Mouse (Mus musculus) hindlimb bud, embryonic 11.5 days (tissue): ENCODE measurements around the gene Rgs16.
"Not testable (repeated sequence)": the region's sequence is repeated elsewhere in the genome, so short reads cannot be mapped to it uniquely, and the experiment has no call there.

Source experiments
- DNase-seq: peaks from one replicate; pipeline ENCODE4 v3.0.0-alpha.2; 2012; ENCODE audit warnings: low read depth, low spot score; ENCODE audit errors: extremely low spot score

The Rgs16 gene

DNA sequence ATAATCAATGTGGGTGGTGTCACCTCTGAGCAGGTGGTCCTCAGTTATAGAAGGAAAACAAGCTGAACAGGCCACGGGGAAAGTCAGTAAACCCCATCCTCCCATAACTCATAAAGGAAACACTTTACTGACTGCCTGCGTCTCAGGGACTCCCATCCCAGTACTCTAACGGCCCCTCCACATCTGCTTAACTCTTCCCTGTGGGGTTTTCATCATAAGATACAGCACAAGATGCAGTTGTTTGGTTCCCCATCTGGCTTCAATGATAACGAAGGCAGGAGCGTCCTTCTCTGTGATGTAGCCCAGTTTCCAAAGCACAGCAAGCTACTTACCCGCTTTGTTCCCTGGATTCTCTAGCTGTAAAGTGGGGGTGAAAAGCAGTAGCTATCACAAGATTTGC, 9.9 kb downstream of the Rgs16 start:
- DNase-seq, result no peak

DNA sequence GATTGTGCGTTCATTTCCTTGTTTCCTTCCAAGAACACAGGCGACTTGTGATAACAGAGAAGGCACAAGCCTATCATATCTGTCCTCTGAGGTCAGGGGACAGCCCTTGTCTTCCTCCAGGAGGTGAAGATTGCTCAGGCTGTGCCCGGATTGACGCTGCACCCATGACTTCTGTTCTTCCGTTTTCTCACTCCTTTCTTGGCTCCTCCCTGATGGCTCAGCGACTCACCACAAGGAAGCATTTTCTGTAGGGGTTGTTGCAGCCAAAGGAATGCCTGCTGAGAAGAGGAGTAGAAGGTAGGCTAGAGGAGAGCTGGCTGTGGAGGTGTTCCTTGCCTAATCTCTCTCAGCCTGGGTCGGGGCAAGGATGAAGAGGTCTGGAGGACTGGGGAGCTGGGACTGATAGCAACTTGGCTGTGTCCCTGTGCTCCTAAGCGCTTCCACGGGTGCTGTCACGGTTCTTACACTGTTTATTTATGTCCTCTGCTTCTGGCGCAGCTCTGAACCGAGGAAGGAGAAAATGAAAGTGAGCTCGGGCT, 11.7 kb downstream of the Rgs16 start:
- DNase-seq, result no peak

DNA sequence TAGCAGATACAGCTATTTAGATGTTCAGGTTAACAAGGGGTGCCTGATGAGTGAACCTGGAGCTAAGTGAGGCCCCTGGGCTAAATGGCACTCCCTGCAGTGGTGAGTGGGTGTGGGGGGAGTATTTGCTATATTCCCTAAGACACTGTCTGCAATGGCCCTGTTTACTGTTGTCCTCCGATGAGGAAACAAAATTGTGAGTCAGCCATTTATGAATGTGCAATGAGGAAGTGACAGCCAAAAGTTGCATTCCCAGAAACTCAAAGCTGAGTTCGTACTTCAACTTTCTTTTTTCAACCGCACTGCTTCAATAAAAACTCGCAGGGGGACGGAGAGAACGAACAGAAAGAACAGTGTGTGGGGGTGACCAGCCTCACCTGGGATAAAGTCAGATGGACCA, 12.4 kb downstream of the Rgs16 start:
- no peak for DNase-seq

DNA sequence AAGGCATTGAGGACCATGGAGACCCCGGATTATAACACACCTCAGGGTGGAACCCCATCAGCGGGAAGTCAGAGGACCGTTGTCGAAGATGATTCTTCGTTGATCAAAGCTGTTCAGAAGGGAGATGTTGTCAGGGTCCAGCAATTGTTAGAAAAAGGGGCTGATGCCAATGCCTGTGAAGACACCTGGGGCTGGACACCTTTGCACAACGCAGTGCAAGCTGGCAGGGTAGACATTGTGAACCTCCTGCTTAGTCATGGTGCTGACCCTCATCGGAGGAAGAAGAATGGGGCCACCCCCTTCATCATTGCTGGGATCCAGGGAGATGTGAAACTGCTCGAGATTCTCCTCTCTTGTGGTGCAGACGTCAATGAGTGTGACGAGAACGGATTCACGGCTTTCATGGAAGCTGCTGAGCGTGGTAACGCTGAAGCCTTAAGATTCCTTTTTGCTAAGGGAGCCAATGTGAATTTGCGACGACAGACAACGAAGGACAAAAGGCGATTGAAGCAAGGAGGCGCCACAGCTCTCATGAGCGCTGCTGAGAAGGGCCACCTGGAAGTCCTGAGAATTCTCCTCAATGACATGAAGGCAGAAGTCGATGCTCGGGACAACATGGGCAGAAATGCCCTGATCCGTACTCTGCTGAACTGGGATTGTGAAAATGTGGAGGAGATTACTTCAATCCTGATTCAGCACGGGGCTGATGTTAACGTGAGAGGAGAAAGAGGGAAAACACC, 13.7 kb downstream of the Rgs16 start:
- DNase-seq, result no peak

DNA sequence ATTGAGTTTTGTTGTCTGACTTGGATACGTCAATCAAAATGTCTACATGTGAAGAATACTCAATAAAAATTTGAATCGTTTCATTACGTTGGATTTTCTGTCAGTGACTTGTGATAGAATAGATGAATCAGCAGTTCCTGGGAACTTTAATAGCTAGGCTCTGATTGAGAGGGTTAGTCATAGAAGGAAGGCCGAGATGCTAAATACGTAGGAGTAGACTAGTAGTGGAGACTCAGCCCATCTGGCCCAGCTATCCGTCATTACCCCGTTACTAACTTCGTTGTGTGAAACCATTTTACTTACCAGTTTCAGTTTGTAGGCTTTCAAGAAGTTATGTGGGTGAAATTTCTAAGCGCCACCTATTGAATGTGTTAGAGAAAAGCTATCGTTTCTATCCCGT, 24.0 kb downstream of the Rgs16 start:
- no peak for DNase-seq

DNA sequence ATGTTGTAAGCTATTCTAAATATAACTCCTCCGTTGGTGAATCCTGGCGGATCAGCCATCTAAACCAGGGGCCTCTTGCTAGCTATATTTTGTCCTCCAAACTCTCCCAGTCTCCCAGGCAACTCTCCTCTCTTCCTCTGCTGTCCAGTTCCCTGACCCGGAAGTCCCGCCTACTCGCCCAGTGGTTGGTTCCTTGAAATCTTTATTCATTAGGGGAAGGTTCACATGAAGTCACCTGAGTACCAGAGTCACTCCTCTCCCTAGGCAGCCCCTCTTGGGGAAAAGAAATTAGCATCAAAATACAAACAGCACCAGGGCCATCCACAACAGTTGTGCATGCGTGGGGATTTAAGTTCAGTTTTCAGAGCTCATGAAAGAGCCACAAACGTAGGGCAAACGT, 26.1 kb downstream of the Rgs16 start:
- no peak for DNase-seq

DNA sequence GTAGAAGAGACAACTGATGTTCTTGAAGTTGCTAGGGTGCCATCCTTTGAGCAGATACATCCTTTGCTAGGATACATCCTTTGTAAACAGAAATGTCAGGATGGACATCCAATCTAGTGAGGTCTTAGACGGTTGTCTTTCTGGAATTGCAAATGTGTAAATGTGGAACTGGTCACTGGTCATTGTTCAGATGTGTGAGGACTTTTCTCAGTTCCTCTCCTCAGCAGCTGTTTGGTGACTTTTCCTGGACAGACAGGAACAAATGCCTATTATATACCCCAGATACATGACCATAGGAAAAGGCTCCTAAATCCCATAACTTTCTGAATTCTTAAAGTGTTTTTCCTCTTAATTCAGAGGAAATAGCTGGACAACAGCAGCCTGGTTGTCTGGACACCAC, 27.1 kb downstream of the Rgs16 start:
- no peak for DNase-seq

DNA sequence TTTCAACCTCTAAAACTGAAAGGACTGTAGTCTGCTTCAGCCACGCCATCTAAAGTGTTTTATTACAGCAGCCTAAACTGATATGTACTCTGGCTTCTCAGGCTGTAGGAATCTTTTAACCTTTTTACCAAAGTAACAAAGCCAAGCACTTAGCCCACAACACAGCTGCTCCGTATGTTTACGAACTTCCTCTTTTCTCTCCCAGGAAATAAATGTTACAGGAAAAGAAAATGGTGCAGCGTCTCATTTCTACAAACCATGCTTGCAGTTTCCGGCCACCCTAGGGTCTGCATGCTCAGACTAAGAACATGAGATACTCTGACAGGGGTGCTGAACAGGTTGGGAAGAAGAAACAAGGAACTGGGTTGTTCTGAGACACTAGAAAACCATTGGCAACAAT, 28.3 kb downstream of the Rgs16 start:
- DNase-seq, result no peak

DNA sequence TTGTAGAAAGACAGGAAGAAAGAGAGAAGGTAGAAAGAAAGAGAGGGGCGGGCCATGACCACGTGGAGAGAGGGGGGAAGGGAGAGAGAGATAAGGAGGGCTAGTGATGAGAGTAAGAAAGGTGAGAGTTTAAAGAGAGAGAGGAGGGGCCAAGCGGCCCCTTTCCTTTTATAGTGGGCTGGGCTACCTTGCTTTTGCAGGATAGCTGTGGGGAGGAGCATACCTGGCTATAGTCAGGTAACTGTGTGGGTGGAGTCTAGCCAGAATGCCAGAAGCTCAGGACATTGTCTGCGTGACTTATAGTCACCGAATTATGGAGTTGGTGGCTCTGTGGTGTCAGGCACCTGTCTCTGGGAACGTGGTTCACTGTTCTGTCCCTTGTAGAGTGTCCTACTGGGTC, 29.4 kb downstream of the Rgs16 start:
- not testable (repeated sequence) for DNase-seq

DNA sequence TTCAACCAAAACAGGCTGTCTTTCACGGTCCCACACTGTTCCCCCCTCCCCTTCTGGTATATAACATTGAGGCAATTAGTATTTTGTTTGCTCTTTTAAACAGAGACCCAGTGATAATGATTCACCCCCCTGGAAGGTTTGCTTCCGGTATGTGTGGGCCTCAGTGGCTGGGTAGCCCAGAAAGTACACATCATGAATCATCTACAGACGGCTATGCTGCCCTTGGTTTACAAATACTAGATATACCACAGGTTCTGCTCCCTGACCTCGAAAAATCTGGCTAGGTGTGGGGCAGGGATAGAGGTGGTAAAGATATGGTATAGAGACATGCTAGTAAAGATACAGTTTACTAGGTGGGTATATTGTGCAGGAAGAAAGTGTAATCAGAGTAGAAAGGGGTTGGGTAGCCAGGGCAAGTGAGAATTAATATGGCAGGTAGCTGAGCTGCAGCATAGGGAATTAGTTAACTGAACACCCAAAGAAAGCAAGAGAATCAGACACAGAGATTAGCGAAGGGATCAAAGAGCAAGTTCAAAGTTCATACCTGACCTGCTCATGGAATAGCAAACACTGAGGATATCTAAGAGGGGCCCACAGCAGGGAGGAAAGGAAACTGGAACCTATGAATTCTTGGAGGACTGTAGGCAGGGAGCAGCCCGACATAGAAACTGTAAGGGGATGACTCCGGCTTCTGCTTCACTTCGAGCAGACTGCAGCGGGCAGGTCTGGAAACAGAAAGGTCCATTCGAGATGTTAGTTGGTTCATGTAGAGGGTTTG, 30.0 kb downstream of the Rgs16 start:
- DNase-seq, result no peak

DNA sequence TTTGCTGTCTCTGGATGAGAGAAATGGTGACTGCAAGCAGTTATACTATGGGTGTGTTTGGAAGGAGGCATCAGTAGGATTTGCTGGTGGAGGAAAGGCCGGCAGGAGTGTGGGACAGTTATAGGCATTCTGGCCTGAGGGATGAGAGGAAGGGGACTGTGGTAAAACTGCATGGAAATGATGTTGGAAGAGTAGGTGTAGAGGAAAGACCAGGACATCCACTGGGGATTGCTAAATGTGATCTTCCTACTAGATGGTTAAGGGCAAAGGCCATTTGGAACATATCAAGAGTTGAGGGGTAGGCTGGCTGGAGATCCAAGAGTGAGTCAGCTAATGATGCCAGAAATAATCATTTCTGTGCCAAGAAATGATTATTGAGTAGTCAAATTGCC, 30.6 kb downstream of the Rgs16 start:
- no peak for DNase-seq

DNA sequence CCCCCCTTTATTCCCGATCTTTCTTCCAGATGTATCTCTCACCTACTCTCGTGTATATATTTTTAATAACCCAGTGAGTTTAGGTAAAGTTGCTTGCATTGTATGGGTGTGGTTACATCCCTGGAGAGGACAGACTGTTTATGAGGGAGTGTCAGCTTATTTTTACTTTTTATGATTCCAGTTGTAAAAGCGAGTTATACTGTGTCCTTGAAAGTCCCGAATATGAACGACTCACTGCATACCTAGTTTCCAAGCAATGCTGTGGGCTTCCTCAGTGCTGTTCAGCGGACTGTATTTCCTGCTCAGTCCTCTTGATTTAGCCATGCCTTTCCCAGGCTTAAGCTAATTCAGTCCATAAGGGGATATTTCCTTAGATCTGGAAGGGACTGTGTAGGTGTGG, 35.0 kb downstream of the Rgs16 start:
- no peak for DNase-seq

DNA sequence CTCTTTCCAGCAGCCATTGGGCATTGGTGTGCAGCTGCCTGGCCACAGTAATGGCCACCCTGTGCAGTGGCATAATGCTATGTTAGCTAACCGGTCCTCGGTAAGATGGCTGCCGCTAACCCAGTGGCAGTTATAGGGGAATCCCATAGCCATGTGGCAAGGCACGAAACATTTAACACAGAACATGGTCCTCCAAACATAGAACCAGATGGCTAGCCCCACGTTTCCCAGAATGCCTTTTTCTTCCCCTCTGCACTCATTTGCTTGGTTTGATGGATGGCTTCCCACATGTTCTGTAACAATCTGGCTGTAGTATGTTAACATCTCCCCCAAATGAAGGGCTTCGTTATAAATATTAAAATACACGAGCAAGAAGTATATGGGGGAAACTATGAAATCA, 36.1 kb downstream of the Rgs16 start:
- no peak for DNase-seq

DNA sequence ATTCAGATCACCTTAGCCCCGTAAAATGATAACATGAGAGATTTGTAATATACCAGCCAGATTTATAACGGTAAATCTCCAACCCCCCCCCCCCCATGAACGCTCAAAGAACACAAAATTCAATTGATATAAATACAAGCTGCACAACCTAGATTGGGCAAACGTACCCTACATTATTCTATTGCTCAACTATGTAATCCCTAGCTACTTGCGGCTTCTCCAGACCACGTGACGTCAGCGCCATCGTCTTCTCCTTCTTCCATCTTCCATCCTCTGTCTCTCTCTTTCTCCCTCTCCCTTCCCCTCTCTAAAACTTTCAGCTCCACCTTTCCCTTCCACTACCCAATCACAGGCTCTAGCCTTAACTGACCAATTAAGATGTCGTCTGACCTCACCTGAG, 38.1 kb downstream of the Rgs16 start:
- no peak for DNase-seq

DNA sequence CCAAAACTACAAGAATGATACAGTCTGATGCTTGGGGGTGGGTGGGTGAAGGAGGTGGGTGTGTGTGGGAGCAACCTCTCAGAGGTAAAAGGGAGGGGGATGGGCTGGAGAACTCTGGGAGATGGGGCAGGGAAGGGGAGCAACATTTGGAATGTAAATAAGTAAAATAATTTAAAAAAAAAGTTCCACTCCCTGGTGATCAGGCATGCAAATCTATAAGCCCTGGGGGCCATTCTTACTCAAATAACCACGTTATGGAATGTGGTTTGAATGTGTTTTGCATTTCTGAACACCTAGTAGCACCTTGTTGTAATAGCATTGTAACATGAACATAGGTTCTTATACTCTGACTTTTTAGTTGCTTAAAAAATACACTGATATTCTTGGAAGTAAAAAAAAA, 43.2 kb downstream of the Rgs16 start:
- DNase-seq, result no peak

DNA sequence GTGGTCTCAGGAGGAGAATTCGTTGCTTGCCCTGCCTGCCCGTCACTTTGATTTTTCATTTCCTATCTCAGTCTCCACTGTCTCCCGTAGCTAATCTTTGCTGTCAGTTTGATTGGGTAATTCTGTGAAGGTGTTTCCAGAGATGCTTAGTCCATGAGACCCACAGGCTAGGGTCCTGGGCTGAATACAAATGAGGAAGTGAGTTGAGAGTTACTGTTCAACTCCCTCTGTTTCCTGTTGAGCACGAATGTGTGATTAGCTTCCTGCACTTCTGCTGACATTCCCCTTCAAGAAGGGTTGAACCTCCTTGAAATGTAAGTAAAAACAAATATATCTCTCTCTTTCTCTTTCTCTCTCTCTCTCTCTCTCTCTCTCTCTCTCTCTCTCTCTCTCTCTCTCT, 45.5 kb downstream of the Rgs16 start:
- DNase-seq, result no peak

DNA sequence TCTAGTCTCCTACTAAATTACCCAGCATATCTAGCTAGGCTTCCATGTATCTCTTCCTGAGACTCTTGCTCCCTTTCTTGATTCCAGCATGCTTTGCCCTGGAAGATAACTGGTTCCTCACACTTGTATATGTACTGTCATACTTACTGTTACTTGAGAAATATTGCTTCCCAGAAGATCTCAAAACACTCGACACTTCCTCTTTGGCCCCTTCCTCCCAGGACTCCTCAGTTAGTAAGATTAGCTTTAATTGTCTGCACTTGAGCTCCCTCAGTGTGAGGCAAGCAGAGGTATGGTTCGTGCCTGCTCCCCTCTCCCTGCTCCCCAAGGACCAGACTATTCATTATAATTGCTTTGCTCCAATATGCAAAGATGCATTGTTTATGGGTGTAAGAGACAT, 50.6 kb downstream of the Rgs16 start:
- DNase-seq, result no peak

DNA sequence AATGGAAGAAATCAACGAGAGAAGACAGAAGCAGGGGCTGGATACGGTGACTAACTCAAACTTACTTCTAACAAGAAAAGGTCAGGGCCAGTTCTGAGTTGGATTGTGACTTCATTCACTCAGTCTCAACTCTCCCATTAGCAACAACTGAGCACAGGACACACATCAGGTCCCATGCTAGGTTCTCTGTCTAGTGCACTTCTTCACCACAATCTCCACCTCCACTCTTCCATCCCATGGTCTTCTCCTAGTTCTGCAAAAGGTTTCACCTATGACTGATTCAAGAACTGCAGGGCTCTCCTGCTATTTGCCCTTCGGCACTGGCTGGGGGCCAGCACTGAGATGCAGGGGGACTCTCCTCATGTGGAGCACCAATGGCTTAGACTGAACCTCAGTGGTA, 54.1 kb downstream of the Rgs16 start:
- DNase-seq, result no peak
